Mouse (Mus musculus): ENCODE measurements around the gene Smg5. TPM values are rescaled to one million over a fixed set of nuclear protein-coding genes. Genes with fewer than 3 reads are reported as not detected.
A peak's percentile ranks its signal among the peaks of the same experiment; 100 is the strongest.
"Not testable (repeated sequence)": the region's sequence is repeated elsewhere in the genome, so short reads cannot be mapped to it uniquely, and the experiment has no call there.

Gene Smg5
- polyA plus RNA-seq, 1 experiment from 2014 or later: 49.7 TPM

- Histone ChIP-seq H3K4me2 (ENCODE audit: low read length) (peak within 1 kb of the TSS; percentile 8; the same call in 1 of the 2 replicates), H3K4me1 (ENCODE audit: control insufficient read depth, insufficient read depth, low read depth, low read length) (no peaks in the 10 kb centered on the region), H3K36me3 (ENCODE audit: control insufficient read depth, insufficient read depth, low read length) (peaks cover 23% of the 10 kb centered on the region), H3K4me3 (ENCODE audit: low read length) (no peak within 1 kb of the TSS), H3K27me3 (replicated peaks; ENCODE audit: control insufficient read depth, insufficient read depth, low read length) (peaks cover 4% of the 10 kb centered on the region; the same call in 1 of the 2 replicates), H3K27ac (ENCODE audit: low read depth, low read length) (peak within 1 kb of the TSS; percentile 35; the same call in 1 of the 2 replicates), H3K9me3 (ENCODE audit: control insufficient read depth, low read length) (no peaks in the 10 kb centered on the region), H3K9ac (ENCODE audit: low read depth, low read length) (no peak within 1 kb of the TSS)
- WGBS: under 1% methylated on average over 13 of the region's 16 CpGs
- no peak for ATAC-seq
Observed at GRCm38 (mm10) chr3:88364337-88364736, 28.3 kb downstream of the Smg5 start, which contains the start of gene Paqr6. TSS of gene Paqr6 (plus strand) at chr3:88364584.

DNA sequence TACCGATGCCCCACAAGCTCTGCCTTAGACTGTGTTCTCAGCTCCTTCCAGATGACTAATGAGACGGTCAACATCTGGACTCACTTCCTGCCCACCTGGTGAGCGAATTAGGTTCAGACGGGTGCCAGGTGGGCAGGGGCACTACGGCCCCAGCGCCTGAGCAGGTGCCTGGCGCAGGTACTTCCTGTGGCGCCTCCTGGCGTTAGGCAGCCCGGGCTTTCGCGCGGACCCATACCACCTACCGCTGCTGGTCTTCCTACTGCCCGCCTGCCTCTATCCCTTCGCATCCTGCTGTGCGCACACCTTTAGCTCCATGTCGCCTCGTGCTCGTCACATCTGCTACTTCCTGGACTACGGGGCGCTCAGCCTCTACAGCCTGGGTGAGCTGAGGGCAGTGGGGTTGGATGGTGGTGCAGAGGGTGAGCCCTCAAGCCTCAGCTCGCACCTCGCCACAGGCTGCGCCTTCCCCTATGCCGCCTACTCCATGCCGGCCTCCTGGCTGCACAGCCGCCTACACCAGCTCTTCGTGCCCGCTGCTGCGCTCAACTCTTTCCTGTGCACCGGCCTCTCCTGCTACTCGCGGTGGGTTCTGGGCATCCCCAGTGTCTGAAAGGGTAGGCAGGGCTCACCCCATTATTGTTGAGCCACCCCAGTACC is 29.8 kb downstream of the Smg5 start:
- H3K4me2 ChIP-seq (ENCODE audit: low read length): no peak overlapping the region
- ATAC-seq: no peak
- H3K9me3 ChIP-seq (ENCODE audit: control insufficient read depth, low read length): peaks cover 6% of the 10 kb centered on the region; the same call in 1 of the 2 replicates
- WGBS: 41% methylated on average over 34 of the region's 34 CpGs
- H3K9ac ChIP-seq (ENCODE audit: low read depth, low read length): no peak overlapping the region
- no peaks in the 10 kb centered on the region for H3K4me1 ChIP-seq (ENCODE audit: control insufficient read depth, insufficient read depth, low read depth, low read length)
- no peak overlapping the region for H3K4me3 ChIP-seq (ENCODE audit: low read length)
- H3K27ac ChIP-seq (ENCODE audit: low read depth, low read length): no peak overlapping the region
- peaks cover 4% of the 10 kb centered on the region; the same call in 1 of the 2 replicates for H3K27me3 ChIP-seq (replicated peaks; ENCODE audit: control insufficient read depth, insufficient read depth, low read length)
- peaks cover 13% of the 10 kb centered on the region; the same call in 1 of the 2 replicates for H3K36me3 ChIP-seq (ENCODE audit: control insufficient read depth, insufficient read depth, low read length)

DNA sequence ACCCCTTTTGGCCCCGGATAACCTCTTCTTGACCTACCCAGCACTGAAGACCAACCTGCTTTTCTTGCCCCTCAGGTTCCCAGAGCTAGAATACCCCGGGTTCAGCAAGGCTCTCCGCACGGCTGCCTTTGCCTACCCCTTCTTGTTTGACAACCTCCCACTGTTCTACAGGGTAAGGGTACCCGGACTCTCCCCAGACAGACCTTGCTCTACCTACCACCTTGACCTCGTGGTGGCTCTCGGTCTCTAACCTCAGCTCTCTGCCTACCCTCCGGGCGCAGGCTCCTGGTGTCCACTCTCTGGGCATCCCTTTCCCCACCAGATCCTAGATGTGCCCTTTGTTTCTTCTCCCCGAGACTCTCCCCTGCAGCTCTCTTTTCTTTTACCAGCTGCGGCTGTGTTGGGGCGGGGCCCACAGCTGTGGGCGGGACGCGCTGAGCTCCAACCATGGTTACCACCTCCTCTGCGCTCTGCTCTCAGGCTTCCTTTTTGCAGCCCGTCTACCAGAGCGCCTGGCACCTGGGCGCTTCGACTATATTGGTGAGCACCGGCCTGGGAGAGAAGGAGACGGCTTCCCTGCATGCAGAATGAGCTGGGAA is 30.9 kb downstream of the Smg5 start:
- 0% methylated on average over 17 of the region's 22 CpGs for WGBS
- H3K4me2 ChIP-seq (ENCODE audit: low read length): peak overlapping the region; percentile 39
- peak; percentile 81 for ATAC-seq
- not testable (repeated sequence) for H3K27me3 ChIP-seq (replicated peaks; ENCODE audit: control insufficient read depth, insufficient read depth, low read length); H3K36me3 ChIP-seq (ENCODE audit: control insufficient read depth, insufficient read depth, low read length); H3K4me1 ChIP-seq (ENCODE audit: control insufficient read depth, insufficient read depth, low read depth, low read length); H3K9me3 ChIP-seq (ENCODE audit: control insufficient read depth, low read length); H3K27ac ChIP-seq (ENCODE audit: low read depth, low read length)
- H3K4me3 ChIP-seq (ENCODE audit: low read length): peak overlapping the region; percentile 25
- peak overlapping the region; percentile 27; the same call in 1 of the 2 replicates for H3K9ac ChIP-seq (ENCODE audit: low read depth, low read length)

DNA sequence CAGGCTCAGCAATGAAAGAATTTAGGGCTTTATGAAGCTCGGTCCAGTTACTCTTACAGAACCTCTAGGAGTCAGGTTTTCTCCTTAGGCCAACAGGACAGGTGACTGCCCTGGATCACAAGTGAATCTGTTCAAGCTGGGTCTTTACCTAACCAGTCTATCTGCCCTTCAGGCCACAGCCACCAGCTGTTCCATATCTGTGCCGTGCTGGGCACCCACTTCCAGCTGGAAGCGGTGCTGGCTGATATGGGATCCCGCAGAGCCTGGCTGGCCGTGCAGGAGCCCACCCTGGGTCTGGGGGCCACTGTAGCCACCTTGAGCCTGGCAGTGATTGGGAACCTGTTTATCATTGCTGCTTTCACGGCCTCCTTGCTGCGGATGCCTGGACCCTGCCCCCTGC is 31.5 kb downstream of the Smg5 start:
- not testable (repeated sequence) for H3K36me3 ChIP-seq (ENCODE audit: control insufficient read depth, insufficient read depth, low read length); H3K27me3 ChIP-seq (replicated peaks; ENCODE audit: control insufficient read depth, insufficient read depth, low read length); H3K4me1 ChIP-seq (ENCODE audit: control insufficient read depth, insufficient read depth, low read depth, low read length); H3K27ac ChIP-seq (ENCODE audit: low read depth, low read length); H3K4me2 ChIP-seq (ENCODE audit: low read length); H3K9me3 ChIP-seq (ENCODE audit: control insufficient read depth, low read length); H3K9ac ChIP-seq (ENCODE audit: low read depth, low read length); H3K4me3 ChIP-seq (ENCODE audit: low read length)
- ATAC-seq: peak; percentile 24; the same call in 1 of the 2 replicates
- whole genome bisulfite sequencing: 47% methylated on average over 3 of the region's 7 CpGs

DNA sequence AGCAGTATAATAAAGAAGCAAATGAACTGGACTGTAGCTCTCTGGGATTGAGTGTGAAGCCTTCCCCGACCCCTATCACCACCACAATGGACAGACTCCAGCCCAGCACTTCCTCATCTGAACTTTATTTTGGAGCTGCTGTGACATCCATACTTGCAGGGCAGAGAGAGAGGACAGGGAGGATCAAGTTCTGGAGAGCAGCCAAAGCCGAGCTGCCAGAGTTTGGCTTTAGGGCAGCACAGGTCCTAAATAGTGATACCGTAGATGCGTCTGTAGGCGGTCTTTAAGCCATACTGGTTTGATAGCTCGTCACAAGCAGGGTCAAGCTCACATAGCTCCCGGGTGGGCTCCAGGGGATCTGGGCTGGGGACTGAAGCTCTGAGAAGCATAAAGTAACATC is 32.5 kb downstream of the Smg5 start:
- not testable (repeated sequence) for H3K4me3 ChIP-seq (ENCODE audit: low read length); H3K4me1 ChIP-seq (ENCODE audit: control insufficient read depth, insufficient read depth, low read depth, low read length); H3K9ac ChIP-seq (ENCODE audit: low read depth, low read length); H3K4me2 ChIP-seq (ENCODE audit: low read length); H3K27me3 ChIP-seq (replicated peaks; ENCODE audit: control insufficient read depth, insufficient read depth, low read length); H3K36me3 ChIP-seq (ENCODE audit: control insufficient read depth, insufficient read depth, low read length); H3K9me3 ChIP-seq (ENCODE audit: control insufficient read depth, low read length); H3K27ac ChIP-seq (ENCODE audit: low read depth, low read length); ATAC-seq
- WGBS: 88% methylated on average over 7 of the region's 7 CpGs

DNA sequence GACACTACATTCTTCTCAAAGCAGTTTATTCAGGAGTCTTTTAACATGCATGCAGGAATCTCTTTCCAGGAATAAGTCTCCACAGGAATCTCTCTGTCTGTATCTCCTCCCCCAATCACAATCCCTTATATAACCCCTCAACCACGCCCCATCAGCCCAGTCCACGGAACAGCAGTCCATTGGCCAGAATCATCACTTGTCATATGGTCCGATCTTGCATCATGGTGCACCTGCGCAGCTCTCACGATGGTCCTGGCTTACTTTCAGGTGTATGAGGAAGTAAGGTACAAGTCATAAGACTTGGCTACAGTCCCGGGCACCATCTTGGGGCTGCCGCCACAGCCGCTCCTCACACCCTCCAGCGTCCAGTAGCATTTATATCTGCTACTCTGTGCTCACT is 36.6 kb downstream of the Smg5 start, which contains the start of gene Bglap3:
Gene Bglap3 (minus strand): TSS at position 101 of the 400 bp plus-strand sequence.
- not testable (repeated sequence) for H3K4me2 ChIP-seq (ENCODE audit: low read length); H3K27ac ChIP-seq (ENCODE audit: low read depth, low read length); H3K36me3 ChIP-seq (ENCODE audit: control insufficient read depth, insufficient read depth, low read length); ATAC-seq; H3K4me1 ChIP-seq (ENCODE audit: control insufficient read depth, insufficient read depth, low read depth, low read length); H3K4me3 ChIP-seq (ENCODE audit: low read length); H3K9ac ChIP-seq (ENCODE audit: low read depth, low read length); H3K9me3 ChIP-seq (ENCODE audit: control insufficient read depth, low read length); H3K27me3 ChIP-seq (replicated peaks; ENCODE audit: control insufficient read depth, insufficient read depth, low read length)
- 95% methylated on average over 9 of the region's 9 CpGs for WGBS

GRCm38 (mm10) chr3:88375750-88376626 is 39.9 kb downstream of the Smg5 start:
- H3K9ac ChIP-seq (ENCODE audit: low read depth, low read length); H3K36me3 ChIP-seq (ENCODE audit: control insufficient read depth, insufficient read depth, low read length); H3K4me3 ChIP-seq (ENCODE audit: low read length); H3K4me1 ChIP-seq (ENCODE audit: control insufficient read depth, insufficient read depth, low read depth, low read length); H3K27me3 ChIP-seq (replicated peaks; ENCODE audit: control insufficient read depth, insufficient read depth, low read length); H3K9me3 ChIP-seq (ENCODE audit: control insufficient read depth, low read length); H3K27ac ChIP-seq (ENCODE audit: low read depth, low read length): not testable (repeated sequence)
- H3K4me2 ChIP-seq (ENCODE audit: low read length): peak overlapping the region; percentile 32
- WGBS: 13% methylated on average over 16 of the region's 19 CpGs
- peak; percentile 90 for ATAC-seq

DNA sequence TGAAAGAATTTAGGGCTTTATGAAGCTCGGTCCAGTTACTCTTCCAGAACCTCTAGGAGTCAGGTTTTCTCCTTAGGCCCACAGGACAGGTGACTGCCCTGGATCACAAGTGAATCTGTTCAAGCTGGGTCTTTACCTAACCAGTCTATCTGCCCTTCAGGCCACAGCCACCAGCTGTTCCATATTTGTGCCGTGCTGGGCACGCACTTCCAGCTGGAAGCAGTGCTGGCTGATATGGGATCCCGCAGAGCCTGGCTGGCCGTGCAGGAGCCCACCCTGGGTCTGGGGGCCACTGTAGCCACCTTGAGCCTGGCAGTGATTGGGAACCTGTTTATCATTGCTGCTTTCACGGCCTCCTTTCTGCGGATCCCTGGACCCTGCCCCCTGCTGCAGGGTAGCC is 40.6 kb downstream of the Smg5 start:
- not testable (repeated sequence) for H3K9me3 ChIP-seq (ENCODE audit: control insufficient read depth, low read length); H3K4me3 ChIP-seq (ENCODE audit: low read length); H3K9ac ChIP-seq (ENCODE audit: low read depth, low read length); H3K4me2 ChIP-seq (ENCODE audit: low read length); H3K36me3 ChIP-seq (ENCODE audit: control insufficient read depth, insufficient read depth, low read length); H3K27ac ChIP-seq (ENCODE audit: low read depth, low read length); H3K4me1 ChIP-seq (ENCODE audit: control insufficient read depth, insufficient read depth, low read depth, low read length); H3K27me3 ChIP-seq (replicated peaks; ENCODE audit: control insufficient read depth, insufficient read depth, low read length)
- 20% methylated on average over 6 of the region's 7 CpGs for WGBS
- peak; percentile 48 for ATAC-seq

GRCm38 (mm10) chr3:88378599-88378998 is 42.5 kb downstream of the Smg5 start, which contains the start of gene Bglap2:
TSS of gene Bglap2 (minus strand) at chr3:88378699.
- WGBS: 73% methylated on average over 4 of the region's 5 CpGs
- not testable (repeated sequence) for H3K27ac ChIP-seq (ENCODE audit: low read depth, low read length); ATAC-seq; H3K27me3 ChIP-seq (replicated peaks; ENCODE audit: control insufficient read depth, insufficient read depth, low read length); H3K9ac ChIP-seq (ENCODE audit: low read depth, low read length); H3K9me3 ChIP-seq (ENCODE audit: control insufficient read depth, low read length); H3K4me3 ChIP-seq (ENCODE audit: low read length); H3K4me1 ChIP-seq (ENCODE audit: control insufficient read depth, insufficient read depth, low read depth, low read length); H3K4me2 ChIP-seq (ENCODE audit: low read length); H3K36me3 ChIP-seq (ENCODE audit: control insufficient read depth, insufficient read depth, low read length)
